Mouse (Mus musculus) erythroblast, embryonic 14.5 days (primary cell): ENCODE data around the gene Hus1b.

Experiments used
- GATA1 ChIP-seq: IDR thresholded peaks from 2 replicates; pipeline ENCODE4 v1.6.1; 2012; ENCODE audit warnings: low read length, inconsistent platforms, mixed read lengths
- TAL1 ChIP-seq: IDR thresholded peaks from 3 replicates; pipeline ENCODE4 v1.6.1; 2012; ENCODE audit warnings: low read length, inconsistent platforms, mixed read lengths

DNA sequence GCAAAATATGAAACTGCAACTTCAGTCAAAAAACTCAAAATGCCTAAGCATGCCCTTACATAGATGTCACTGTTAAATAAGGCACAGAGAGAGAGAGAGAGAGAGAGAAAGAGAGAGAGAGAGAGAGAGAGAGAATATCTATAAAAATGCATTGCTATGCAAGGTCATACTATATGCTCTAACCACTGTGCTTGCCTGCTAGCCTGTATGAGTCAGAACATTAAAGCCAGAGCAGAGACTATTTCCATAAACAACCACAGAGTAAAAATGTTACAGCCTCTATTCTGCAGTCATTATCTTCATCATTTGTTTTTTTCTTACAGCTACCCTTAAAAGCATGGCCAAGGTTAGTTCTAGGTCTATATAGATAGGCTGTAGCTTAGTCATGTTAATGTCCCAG lies 33.8 kb downstream of the Hus1b start:
- TF ChIP-seq TAL1 = no peak
- no peak for TF ChIP-seq GATA1
